In genomic region chr10:108600693-108601092, GRCm38 (mm10) we compare ENCODE assay signal across 13 mouse cellular contexts.
DNase-seq lines count a peak whose midpoint lies in the region; ATAC-seq lines count a peak whose summit lies in the region.
"Had no signal": no experiment of that assay in that cellular context is flagged by ENCODE, and none has a peak within 500 bp of the region (broad histone marks: within the 10 kb centered on the region; RNA-seq: fewer than 3 reads in every experiment).

No protein-coding gene starts in this region.

- H3K27ac ChIP-seq in kidney, embryonic 14.5 days (ENCODE audit: low read depth, low read length): no peak overlapping the region
- no peak overlapping the region for H3K27ac ChIP-seq in hindbrain, embryonic 16.5 days (ENCODE audit: low read depth, low read length)
- H3K27ac ChIP-seq: limb, embryonic 10.5 days; liver, embryonic 15.5 days had no signal

- H3K4me1 ChIP-seq in kidney, embryonic 14.5 days (ENCODE audit: control insufficient read depth, insufficient read depth, low read length): 0 out of 2 replicates have a peak, but pooled peaks cover 1% of the 10 kb centered on the region
- peaks cover 4% of the 10 kb centered on the region for H3K4me1 ChIP-seq in hindbrain, embryonic 16.5 days (ENCODE audit: control insufficient read depth, insufficient read depth, low read depth, low read length)
- H3K4me1 ChIP-seq: limb, embryonic 10.5 days had no signal

- no peak overlapping the region for H3K4me3 ChIP-seq in kidney, embryonic 14.5 days (ENCODE audit: low read length)
- H3K4me3 ChIP-seq in hindbrain, embryonic 16.5 days (ENCODE audit: low read length): no peak overlapping the region
- H3K4me3 ChIP-seq: limb, embryonic 10.5 days; liver, embryonic 15.5 days had no signal

- H3K36me3 ChIP-seq in kidney, embryonic 14.5 days (ENCODE audit: control insufficient read depth, insufficient read depth, low read length): no peaks in the 10 kb centered on the region
- peaks cover 2% of the 10 kb centered on the region; the same call in 1 of the 2 replicates for H3K36me3 ChIP-seq in hindbrain, embryonic 16.5 days (ENCODE audit: control insufficient read depth, insufficient read depth, low read length)
- H3K36me3 ChIP-seq: limb, embryonic 10.5 days; liver, embryonic 15.5 days had no signal

- no peak overlapping the region for H3K9ac ChIP-seq in kidney, embryonic 14.5 days (ENCODE audit: low read depth, low read length)
- H3K9ac ChIP-seq in hindbrain, embryonic 16.5 days (ENCODE audit: low read depth, low read length): no peak overlapping the region
- H3K9ac ChIP-seq: liver, embryonic 15.5 days had no signal

- H3K4me2 ChIP-seq in kidney, embryonic 14.5 days (replicated peaks; ENCODE audit: low read depth, low read length): no peak overlapping the region
- H3K4me2 ChIP-seq in hindbrain, embryonic 16.5 days (ENCODE audit: low read length): no peak overlapping the region
- H3K4me2 ChIP-seq: liver, embryonic 15.5 days had no signal

- WGBS in kidney, embryonic 14.5 days: 82% methylated on average over 9 of the region's 9 CpGs
- 62% methylated on average over 9 of the region's 9 CpGs for WGBS in hindbrain, embryonic 16.5 days

- H3K9me3 ChIP-seq in kidney, embryonic 14.5 days (ENCODE audit: control insufficient read depth, low read length): peaks cover 10% of the 10 kb centered on the region
- peaks cover 2% of the 10 kb centered on the region; the same call in 1 of the 2 replicates for H3K9me3 ChIP-seq in hindbrain, embryonic 16.5 days (ENCODE audit: control insufficient read depth, low read length)
- H3K9me3 ChIP-seq: liver, embryonic 15.5 days had no signal

- intact Hi-C loops in left cerebral cortex, postnatal 25 days (cut with DNase I): loop anchor here (5.0 kb wide), 1 partner anchor 143 kb away; no protein-coding TSS in a partner anchor

- peak; percentile 66 for ATAC-seq in frontal cortex, adult (ENCODE audit: low TSS enrichment)
- ATAC-seq in kidney, embryonic 14.5 days (ENCODE audit: low FRiP score, low TSS enrichment): no peak
- no peak for ATAC-seq in hindbrain, embryonic 16.5 days

- no peak for DNase-seq in frontal cortex, postnatal 25 days (ENCODE audit: low spot score in 2 of 2)
- DNase-seq in brain, adult 2 months (ENCODE audit: low read depth, low spot score): peak; percentile 87
- DNase-seq in cerebellum, adult 9-11 months: peak; percentile 69
- peak; percentile 63 to 89 for DNase-seq in left cerebral cortex, postnatal 25 days (ENCODE audit: low spot score in 2 of 2)
- DNase-seq in urinary bladder, postnatal 14 days (ENCODE audit: low spot score): no peak
- DNase-seq: adrenal gland, postnatal 25 days; kidney, postnatal 10 days; thymus, adult 2 months had no signal

- H3K27me3 ChIP-seq in kidney, embryonic 14.5 days (ENCODE audit: control insufficient read depth, insufficient read depth, low read length): no peaks in the 10 kb centered on the region
- no peaks in the 10 kb centered on the region for H3K27me3 ChIP-seq in hindbrain, embryonic 16.5 days (replicated peaks; ENCODE audit: control insufficient read depth, insufficient read depth, low read length)
- H3K27me3 ChIP-seq: liver, embryonic 15.5 days had no signal

Comparison
In these comparisons a context has a peak if more than half of its experiments do, and no peak if none do; other contexts are left out.
1. DNase-seq: peak in brain, adult 2 months (single experiment), cerebellum, adult 9-11 months (single experiment) and left cerebral cortex, postnatal 25 days (2 of 2); none in frontal cortex, postnatal 25 days (0 of 2) and urinary bladder, postnatal 14 days (single experiment).